Mouse (Mus musculus) limb, embryonic 14.5 days (tissue): ENCODE data around the gene Gm5089. TPM values are rescaled to one million over a fixed set of nuclear protein-coding genes. Genes with fewer than 3 reads are reported as not detected.

ENCODE experiments used
- ATAC-seq: fragments of 200-750 bp; cut with Nextera tagmentation; 2 replicates; pipeline ENCODE4 v1.8.0; 2017; ENCODE audit warnings: low read depth, moderate number of reproducible peaks, moderate TSS enrichment; ENCODE audit not compliant: low FRiP score
- DNase-seq: peaks from one replicate; pipeline ENCODE4 v3.0.0-alpha.2; 2015; ENCODE audit warnings: low spot score
- H3K27ac ChIP-seq: fragments of 300-500 bp; sonication (generic); replicated peaks from 2 replicates; pipeline ENCODE4 v1.5.1; 2014; ENCODE audit warnings: low read depth, mild to moderate bottlenecking, low read length, moderate library complexity, mixed read lengths
- H3K27me3 ChIP-seq: fragments of 300-500 bp; sonication (generic); 2 replicates; pipeline ENCODE4 v1.6.1; 2014; ENCODE audit warnings: low read length, mixed read lengths; ENCODE audit not compliant: control insufficient read depth, insufficient read depth
- H3K36me3 ChIP-seq: fragments of 300-500 bp; sonication (generic); 2 replicates; pipeline ENCODE4 v1.6.1; 2014; ENCODE audit warnings: mild to moderate bottlenecking, low read length, moderate library complexity, mixed read lengths; ENCODE audit not compliant: control insufficient read depth, insufficient read depth
- H3K4me1 ChIP-seq: fragments of 300-500 bp; sonication (generic); 2 replicates; pipeline ENCODE4 v1.6.1; 2014; ENCODE audit warnings: antibody characterized with exemption, low read length, mixed read lengths; ENCODE audit not compliant: control insufficient read depth, insufficient read depth
- H3K4me2 ChIP-seq: fragments of 300-500 bp; sonication (generic); replicated peaks from 2 replicates; pipeline ENCODE4 v1.6.1; 2014; ENCODE audit warnings: low read depth, mild to moderate bottlenecking, low read length, moderate library complexity; ENCODE audit not compliant: severe bottlenecking
- H3K4me3 ChIP-seq: fragments of 300-500 bp; sonication (generic); replicated peaks from 2 replicates; pipeline ENCODE4 v1.5.1; 2014; ENCODE audit warnings: low read length
- H3K9ac ChIP-seq: fragments of 300-500 bp; sonication (generic); 2 replicates; pipeline ENCODE4 v1.6.1; 2014; ENCODE audit warnings: mild to moderate bottlenecking, low read depth, low read length, moderate library complexity; ENCODE audit not compliant: severe bottlenecking
- H3K9me3 ChIP-seq: fragments of 300-500 bp; sonication (generic); 2 replicates; pipeline ENCODE4 v1.6.1; 2016; ENCODE audit warnings: low read length; ENCODE audit not compliant: control insufficient read depth
- POLR2A ChIP-seq: fragments of 200-500 bp; IDR thresholded peaks from 2 replicates; pipeline ENCODE4 v1.8.0; 2012; ENCODE audit warnings: inconsistent platforms, mild to moderate bottlenecking, moderate library complexity, borderline replicate concordance; ENCODE audit not compliant: insufficient read depth, insufficient read length; ENCODE audit errors: extremely low read depth
- WGBS: fragments of 180-500 bp; shearing (Covaris S2); extraction: QIAGEN DNeasy Blood & Tissue Kit; methylation state at CpG from one replicate; pipeline ENCODE4 v1.1.7; 2014; 5-methylcytosine and 5-hydroxymethylcytosine counted together
- polyA plus RNA-seq, 2 experiments: library from polyadenylated mRNA; depleted of rRNA in 1 of 2; stranded (reverse) in 1 of 2; unstranded in 1 of 2; fragments of >200 nt; fragmentation: Nextera tagmentation in 1 of 2; extraction: Ambion mirVana in 1 of 2; gene quantifications; 2 replicates each; pipeline versions ENCODE4 v1.2.1 to v1.2.3; 2012 to 2014

Gene Gm5089
- polyA plus RNA-seq, 2 experiments = not detected

GRCm38 (mm10) chr14:122386281-122387130, 64.4 kb downstream of the Gm5089 start:
- Histone ChIP-seq H3K4me1 (no peaks in the 10 kb centered on the region), H3K9me3 (no peaks in the 10 kb centered on the region), H3K27me3 (peaks cover 39% of the 10 kb centered on the region; the same call in 1 of the 2 replicates), H3K36me3 (no peaks in the 10 kb centered on the region), H3K27ac (no peak overlapping the region), H3K4me3 (no peak overlapping the region), H3K4me2 (no peak overlapping the region), H3K9ac (no peak overlapping the region)
- 47% methylated on average over 17 of the region's 17 CpGs for WGBS
- DNase-seq (no peak), ATAC-seq (no peak)
- no peak for TF ChIP-seq POLR2A

GRCm38 (mm10) chr14:122385758-122386157, 65.2 kb downstream of the Gm5089 start:
- Histone ChIP-seq H3K4me1 (no peaks in the 10 kb centered on the region), H3K27ac (no peak overlapping the region), H3K36me3 (no peaks in the 10 kb centered on the region), H3K9ac (no peak overlapping the region), H3K27me3 (peaks cover 39% of the 10 kb centered on the region; the same call in 1 of the 2 replicates), H3K4me3 (no peak overlapping the region), H3K4me2 (no peak overlapping the region), H3K9me3 (no peaks in the 10 kb centered on the region)
- ATAC-seq (no peak), DNase-seq (no peak)
- WGBS = 94% methylated on average over 5 of the region's 5 CpGs
- no peak for TF ChIP-seq POLR2A

GRCm38 (mm10) chr14:122385238-122385534, 65.7 kb downstream of the Gm5089 start:
- H3K4me2 ChIP-seq = no peak overlapping the region
- H3K36me3 ChIP-seq = no peaks in the 10 kb centered on the region
- no peak overlapping the region for H3K9ac ChIP-seq
- TF ChIP-seq POLR2A = no peak
- WGBS = 65% methylated on average over 3 of the region's 3 CpGs
- ATAC-seq = no peak
- no peak for DNase-seq
- H3K4me1 ChIP-seq = no peaks in the 10 kb centered on the region
- peaks cover 39% of the 10 kb centered on the region; the same call in 1 of the 2 replicates for H3K27me3 ChIP-seq
- H3K4me3 ChIP-seq = no peak overlapping the region
- no peaks in the 10 kb centered on the region for H3K9me3 ChIP-seq
- H3K27ac ChIP-seq = no peak overlapping the region

Other genes with a start within 250 kb of the Gm5089 start
- 0.47 and 1.3 TPM in 2 replicates for gene Zic5, start 14.6 kb upstream of the Gm5089 start, polyA plus RNA-seq (2012; rRNA removed)
- gene Zic5, start 14.6 kb upstream of the Gm5089 start, polyA plus RNA-seq (2014; fragmentation: Nextera tagmentation; extraction: Ambion mirVana) = 0.76 and 0.94 TPM in 2 replicates
- 4.0 and 6.0 TPM in 2 replicates for gene Zic2, start 24.3 kb upstream of the Gm5089 start, polyA plus RNA-seq (2012; rRNA removed)
- 0.80 and 1.1 TPM in 2 replicates for gene Zic2, start 24.3 kb upstream of the Gm5089 start, polyA plus RNA-seq (2014; fragmentation: Nextera tagmentation; extraction: Ambion mirVana)
- gene Gm10837, start 39.5 kb upstream of the Gm5089 start, polyA plus RNA-seq (2012; rRNA removed) = not detected in 2 replicates
- gene Gm10837, start 39.5 kb upstream of the Gm5089 start, polyA plus RNA-seq (2014; fragmentation: Nextera tagmentation; extraction: Ambion mirVana) = 0.12 TPM in 1 of 2 replicates, not detected in the other
- 11.4 and 15.7 TPM in 2 replicates for gene Pcca, start 83.2 kb upstream of the Gm5089 start, polyA plus RNA-seq (2012; rRNA removed)
- gene Pcca, start 83.2 kb upstream of the Gm5089 start, polyA plus RNA-seq (2014; fragmentation: Nextera tagmentation; extraction: Ambion mirVana) = 17.3 and 18.1 TPM in 2 replicates